Mouse (Mus musculus) adrenal gland (tissue): Measurements from ENCODE around the gene Ralbp1.

Experiments used
- intact Hi-C: fragments of 180-260 bp; cut with DNase I; formaldehyde crosslinking; loops from one replicate; pipeline ENCODE4 v1.15.1; 2025

Gene Ralbp1

GRCm38 (mm10) chr17:65853326-65853725 is 32.3 kb downstream of the Ralbp1 start:
- intact Hi-C loops = no loop called here

GRCm38 (mm10) chr17:65851749-65852148 is 33.8 kb downstream of the Ralbp1 start:
- intact Hi-C loops = no loop called here

GRCm38 (mm10) chr17:65850487-65850886 is 35.1 kb downstream of the Ralbp1 start:
- intact Hi-C loops = no loop called here

- intact Hi-C loops = no loop called here
Measured at GRCm38 (mm10) chr17:65847694-65848449, 37.7 kb downstream of the Ralbp1 start.

- intact Hi-C loops = no loop called here
Measured at GRCm38 (mm10) chr17:65845423-65845822, 40.2 kb downstream of the Ralbp1 start.

GRCm38 (mm10) chr17:65842669-65843381 is 42.8 kb downstream of the Ralbp1 start:
- intact Hi-C loops = no loop called here

- intact Hi-C loops = no loop called here
Measured at GRCm38 (mm10) chr17:65839541-65840256, 45.9 kb downstream of the Ralbp1 start.

GRCm38 (mm10) chr17:65836746-65837145 is 48.9 kb downstream of the Ralbp1 start:
- intact Hi-C loops = no loop called here

- intact Hi-C loops = no loop called here
Measured at GRCm38 (mm10) chr17:65833891-65834290, 51.7 kb downstream of the Ralbp1 start.

- intact Hi-C loops = no loop called here
Measured at GRCm38 (mm10) chr17:65830216-65830863, 55.3 kb downstream of the Ralbp1 start.

- intact Hi-C loops = no loop called here
Measured at GRCm38 (mm10) chr17:65828951-65829350, 56.6 kb downstream of the Ralbp1 start.

- intact Hi-C loops = no loop called here
Measured at GRCm38 (mm10) chr17:65827904-65828303, 57.7 kb downstream of the Ralbp1 start.

GRCm38 (mm10) chr17:65827119-65827840 is 58.3 kb downstream of the Ralbp1 start:
- intact Hi-C loops = no loop called here

GRCm38 (mm10) chr17:65826257-65826656 is 59.3 kb downstream of the Ralbp1 start:
- intact Hi-C loops = no loop called here

GRCm38 (mm10) chr17:65824246-65824645 is 61.4 kb downstream of the Ralbp1 start:
- intact Hi-C loops = no loop called here

GRCm38 (mm10) chr17:65822423-65822822 is 63.2 kb downstream of the Ralbp1 start:
- intact Hi-C loops = no loop called here

GRCm38 (mm10) chr17:65820197-65820596 is 65.4 kb downstream of the Ralbp1 start:
- intact Hi-C loops = no loop called here

- intact Hi-C loops = no loop called here
Measured at GRCm38 (mm10) chr17:65813763-65814162, 71.8 kb downstream of the Ralbp1 start.

- intact Hi-C loops = no loop called here
Measured at GRCm38 (mm10) chr17:65811032-65811431, 74.6 kb downstream of the Ralbp1 start.

- intact Hi-C loops = no loop called here
Measured at GRCm38 (mm10) chr17:65806416-65806815, 79.2 kb downstream of the Ralbp1 start.

GRCm38 (mm10) chr17:65805966-65806365 is 79.6 kb downstream of the Ralbp1 start:
- intact Hi-C loops = no loop called here
